In genomic region chr11:66258851-66259250, GRCm38 (mm10) we compare ENCODE assay signal across 9 mouse cellular contexts.
DNase-seq lines count a peak whose midpoint lies in the region; ATAC-seq lines count a peak whose summit lies in the region.
"Had no signal": no experiment of that assay in that cellular context is flagged by ENCODE, and none has a peak within 500 bp of the region (broad histone marks: within the 10 kb centered on the region; RNA-seq: fewer than 3 reads in every experiment).

No protein-coding gene starts in this region.

- 27% methylated on average over 3 of the region's 3 CpGs for WGBS in midbrain, embryonic 14.5 days
- 24% methylated on average over 3 of the region's 3 CpGs for WGBS in midbrain, embryonic 13.5 days

- DNase-seq in midbrain, embryonic 14.5 days, result peak; percentile 47
- peak; percentile 19 to 34 for DNase-seq in adrenal gland, postnatal 4 days (ENCODE audit: low spot score in 2 of 2)
- DNase-seq in kidney, postnatal 10 days, result peak; percentile 86
- DNase-seq in retina, postnatal 1 day, result peak; percentile 65
- DNase-seq in right cerebral cortex, postnatal 36 days (ENCODE audit: low spot score in 2 of 2), result no peak

- H3K9ac ChIP-seq in midbrain, embryonic 14.5 days (replicated peaks; ENCODE audit: low read length), result no peak overlapping the region
- no peak overlapping the region for H3K9ac ChIP-seq in midbrain, embryonic 13.5 days (replicated peaks)
- H3K9ac ChIP-seq: embryonic facial prominence, embryonic 13.5 days; liver, embryonic 15.5 days had no signal

- H3K27ac ChIP-seq in midbrain, embryonic 14.5 days (replicated peaks; ENCODE audit: low read depth, low read length), result no peak overlapping the region
- no peak overlapping the region for H3K27ac ChIP-seq in midbrain, embryonic 13.5 days
- H3K27ac ChIP-seq: embryonic facial prominence, embryonic 13.5 days; liver, embryonic 15.5 days had no signal

- no peaks in the 10 kb centered on the region for H3K27me3 ChIP-seq in midbrain, embryonic 14.5 days (ENCODE audit: control insufficient read depth, insufficient read depth, low read length)
- no peaks in the 10 kb centered on the region for H3K27me3 ChIP-seq in midbrain, embryonic 13.5 days
- H3K27me3 ChIP-seq: embryonic facial prominence, embryonic 13.5 days; liver, embryonic 15.5 days had no signal

- no peaks in the 10 kb centered on the region for H3K4me1 ChIP-seq in midbrain, embryonic 14.5 days (ENCODE audit: control insufficient read depth, insufficient read depth, low read length)
- no peaks in the 10 kb centered on the region for H3K4me1 ChIP-seq in midbrain, embryonic 13.5 days (replicated peaks)
- H3K4me1 ChIP-seq: embryonic facial prominence, embryonic 13.5 days; liver, embryonic 15.5 days had no signal

- H3K36me3 ChIP-seq in midbrain, embryonic 14.5 days (ENCODE audit: control insufficient read depth, insufficient read depth, low read length), result no peaks in the 10 kb centered on the region
- H3K36me3 ChIP-seq in midbrain, embryonic 13.5 days, result no peaks in the 10 kb centered on the region
- H3K36me3 ChIP-seq: embryonic facial prominence, embryonic 13.5 days; liver, embryonic 15.5 days had no signal

- no peak for ATAC-seq in midbrain, embryonic 14.5 days (ENCODE audit: low FRiP score, low TSS enrichment)
- no peak for ATAC-seq in midbrain, embryonic 13.5 days
- ATAC-seq in erythroid progenitor cell, adult 5-6 weeks (replicated peaks; ENCODE audit: low FRiP score, poor library complexity, severe bottlenecking), result no peak

- H3K9me3 ChIP-seq in midbrain, embryonic 14.5 days (ENCODE audit: control insufficient read depth, low read length), result no peaks in the 10 kb centered on the region
- H3K9me3 ChIP-seq in midbrain, embryonic 13.5 days, result no peaks in the 10 kb centered on the region
- H3K9me3 ChIP-seq: embryonic facial prominence, embryonic 13.5 days; liver, embryonic 15.5 days had no signal

- no peak overlapping the region for H3K4me3 ChIP-seq in midbrain, embryonic 14.5 days (replicated peaks; ENCODE audit: low read depth, low read length)
- no peak overlapping the region for H3K4me3 ChIP-seq in midbrain, embryonic 13.5 days (replicated peaks)
- H3K4me3 ChIP-seq: embryonic facial prominence, embryonic 13.5 days; liver, embryonic 15.5 days had no signal

- H3K4me2 ChIP-seq in midbrain, embryonic 14.5 days (ENCODE audit: low read length), result no peak overlapping the region
- no peak overlapping the region for H3K4me2 ChIP-seq in midbrain, embryonic 13.5 days (replicated peaks)
- H3K4me2 ChIP-seq: embryonic facial prominence, embryonic 13.5 days; liver, embryonic 15.5 days had no signal

Comparison
In these comparisons a context has a peak if more than half of its experiments do, and no peak if none do; other contexts are left out.
1. DNase-seq: peak in midbrain, embryonic 14.5 days (single experiment), adrenal gland, postnatal 4 days (2 of 2), kidney, postnatal 10 days (single experiment) and retina, postnatal 1 day (single experiment); none in right cerebral cortex, postnatal 36 days (0 of 2).